Mouse (Mus musculus): Measurements from ENCODE around the gene Rack1.
"Not testable (repeated sequence)": the region's sequence is repeated elsewhere in the genome, so short reads cannot be mapped to it uniquely, and the experiment has no call there.

Rack1 gene

GRCm38 (mm10) chr11:48840805-48841204, 40.7 kb downstream of the Rack1 start:
- no peak for DNase-seq (ENCODE audit: low spot score)

- no peak for DNase-seq (ENCODE audit: low spot score)
Observed at GRCm38 (mm10) chr11:48841213-48841612, 41.1 kb downstream of the Rack1 start.

GRCm38 (mm10) chr11:48842378-48842792, 42.3 kb downstream of the Rack1 start:
- DNase-seq (ENCODE audit: low spot score) = no peak

- DNase-seq (ENCODE audit: low spot score) = no peak
Observed at GRCm38 (mm10) chr11:48843202-48843601, 43.1 kb downstream of the Rack1 start.

- no peak for DNase-seq (ENCODE audit: low spot score)
Observed at GRCm38 (mm10) chr11:48844309-48844708, 44.2 kb downstream of the Rack1 start.

GRCm38 (mm10) chr11:48845244-48845815, 45.2 kb downstream of the Rack1 start:
- DNase-seq (ENCODE audit: low spot score) = no peak

- DNase-seq (ENCODE audit: low spot score) = not testable (repeated sequence)
Observed at GRCm38 (mm10) chr11:48846362-48846761, 46.2 kb downstream of the Rack1 start.

GRCm38 (mm10) chr11:48846881-48847280, 46.7 kb downstream of the Rack1 start:
- DNase-seq (ENCODE audit: low spot score) = no peak

- DNase-seq (ENCODE audit: low spot score) = no peak
Observed at GRCm38 (mm10) chr11:48850240-48850639, 50.1 kb downstream of the Rack1 start.

- DNase-seq (ENCODE audit: low spot score) = no peak
Observed at GRCm38 (mm10) chr11:48851270-48851995, 51.3 kb downstream of the Rack1 start.

- DNase-seq (ENCODE audit: low spot score) = no peak
Observed at GRCm38 (mm10) chr11:48852190-48852589, 52.1 kb downstream of the Rack1 start.

- DNase-seq (ENCODE audit: low spot score) = no peak
Observed at GRCm38 (mm10) chr11:48852624-48853473, 52.7 kb downstream of the Rack1 start.

- DNase-seq (ENCODE audit: low spot score) = peak; percentile 86
Observed at GRCm38 (mm10) chr11:48853474-48854180, 53.5 kb downstream of the Rack1 start.

Measured in yolk sac, embryonic 10.5 days (tissue).